ENCODE assay signal across 10 mouse cellular contexts in the genomic region with DNA sequence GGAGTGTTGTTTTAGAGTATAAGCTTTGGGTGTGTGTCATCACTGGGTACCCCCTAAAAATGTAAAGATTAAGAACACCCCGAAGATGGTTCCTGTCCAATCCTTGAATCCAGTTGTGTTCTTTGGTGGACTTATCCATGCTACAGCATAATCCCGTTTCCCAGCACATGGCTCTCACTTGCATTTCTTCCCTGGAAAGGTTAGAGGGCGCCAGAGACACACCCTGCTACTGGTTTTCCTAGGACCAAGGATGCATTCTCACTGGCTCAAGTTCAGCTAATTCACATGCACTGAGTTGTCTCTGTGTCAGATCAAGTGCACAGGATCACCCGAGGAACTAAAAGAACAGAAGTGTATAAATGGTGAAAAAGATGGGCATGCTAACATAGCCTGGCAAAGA. TPM values are rescaled to one million over a fixed set of nuclear protein-coding genes. Genes with fewer than 3 reads are reported as not detected.
DNase-seq lines count a peak whose midpoint lies in the region; ATAC-seq lines count a peak whose summit lies in the region.
"Had no signal": no experiment of that assay in that cellular context is flagged by ENCODE, and none has a peak within 500 bp of the region (broad histone marks: within the 10 kb centered on the region; RNA-seq: fewer than 3 reads in every experiment).

No protein-coding gene starts in this region.

- H3K27ac ChIP-seq in forebrain, embryonic 10.5 days, result no peak overlapping the region
- no peak overlapping the region for H3K27ac ChIP-seq in forebrain, embryonic 16.5 days (ENCODE audit: low read length)
- H3K27ac ChIP-seq: lung, embryonic 15.5 days had no signal

- peak; percentile 35 for DNase-seq in forebrain, embryonic 10.5 days (ENCODE audit: extremely low spot score, low spot score)
- DNase-seq in thymus, postnatal 0 days (ENCODE audit: low spot score), result peak; percentile 22
- no peak for DNase-seq in thymus, postnatal 4 days
- DNase-seq in frontal cortex, postnatal 36 days (ENCODE audit: low spot score in 2 of 2), result peak; percentile 23 to 55
- peak; percentile 12 for DNase-seq in layer of hippocampus, adult 9-10 months (ENCODE audit: low spot score)
- peak; percentile 14 for DNase-seq in naive thymus-derived CD4-positive, alpha-beta T cell, adult 2 months (ENCODE audit: low read depth)
- no peak for DNase-seq in urinary bladder, postnatal 36 days (ENCODE audit: low spot score in 2 of 2)

- H3K4me2 ChIP-seq in forebrain, embryonic 16.5 days (ENCODE audit: low read length), result no peak overlapping the region
- H3K4me2 ChIP-seq: lung, embryonic 15.5 days had no signal

- peaks cover 38% of the 10 kb centered on the region for H3K36me3 ChIP-seq in forebrain, embryonic 10.5 days (replicated peaks)
- no peaks in the 10 kb centered on the region for H3K36me3 ChIP-seq in forebrain, embryonic 16.5 days (ENCODE audit: control insufficient read depth, insufficient read depth)

- WGBS in forebrain, embryonic 10.5 days, result 35% methylated on average over 4 of the region's 4 CpGs
- 26% methylated on average over 4 of the region's 4 CpGs for WGBS in forebrain, embryonic 16.5 days

- H3K4me3 ChIP-seq in forebrain, embryonic 10.5 days, result no peak overlapping the region
- no peak overlapping the region for H3K4me3 ChIP-seq in forebrain, embryonic 16.5 days (replicated peaks; ENCODE audit: low read length)
- H3K4me3 ChIP-seq: erythroblast, embryonic 14.5 days; lung, embryonic 15.5 days had no signal

- peaks cover 25% of the 10 kb centered on the region for H3K4me1 ChIP-seq in forebrain, embryonic 10.5 days
- H3K4me1 ChIP-seq in forebrain, embryonic 16.5 days (replicated peaks; ENCODE audit: control insufficient read depth, insufficient read depth, low read length), result no peaks in the 10 kb centered on the region
- H3K4me1 ChIP-seq: lung, embryonic 15.5 days had no signal

- H3K9ac ChIP-seq in forebrain, embryonic 16.5 days (replicated peaks; ENCODE audit: low read depth, low read length), result no peak overlapping the region
- H3K9ac ChIP-seq: lung, embryonic 15.5 days had no signal

- ATAC-seq in forebrain, embryonic 16.5 days, result no peak

- H3K27me3 ChIP-seq in forebrain, embryonic 10.5 days (ENCODE audit: poor library complexity, severe bottlenecking), result no peaks in the 10 kb centered on the region
- no peaks in the 10 kb centered on the region for H3K27me3 ChIP-seq in forebrain, embryonic 16.5 days (replicated peaks; ENCODE audit: control insufficient read depth, insufficient read depth, low read length)
- H3K27me3 ChIP-seq: lung, embryonic 15.5 days had no signal

- H3K9me3 ChIP-seq in forebrain, embryonic 10.5 days, result no peaks in the 10 kb centered on the region
- no peaks in the 10 kb centered on the region for H3K9me3 ChIP-seq in forebrain, embryonic 16.5 days (ENCODE audit: control insufficient read depth, low read length)
- H3K9me3 ChIP-seq: lung, embryonic 15.5 days had no signal

RNA-seq across cellular contexts. Expression of gene Hal, which starts 1.9 kb away (rescaled TPM):
- 0.12 and 0.26 TPM in 2 replicates for polyA plus RNA-seq in forebrain, embryonic 10.5 days (2016; fragmentation: Nextera tagmentation; extraction: Ambion mirVana)
- polyA plus RNA-seq in forebrain, embryonic 16.5 days (2015; fragmentation: Nextera tagmentation; extraction: Ambion mirVana), result 0.13 TPM in 1 of 2 replicates, not detected in the other
- 4.2 and 5.5 TPM in 2 replicates for polyA plus RNA-seq in thymus, postnatal 0 days (2015; fragmentation: Nextera tagmentation; extraction: Ambion mirVana)
- polyA plus RNA-seq: erythroblast, embryonic 14.5 days; lung, embryonic 15.5 days had no signal

RNA-seq across cellular contexts. Expression of gene Lta4h, which starts 33.4 kb away (rescaled TPM):
- polyA plus RNA-seq in forebrain, embryonic 10.5 days (2016; fragmentation: Nextera tagmentation; extraction: Ambion mirVana), result 150 and 152 TPM in 2 replicates
- 104 and 108 TPM in 2 replicates for polyA plus RNA-seq in forebrain, embryonic 16.5 days (2015; fragmentation: Nextera tagmentation; extraction: Ambion mirVana)
- polyA plus RNA-seq in thymus, postnatal 0 days (2015; fragmentation: Nextera tagmentation; extraction: Ambion mirVana), result 261 and 264 TPM in 2 replicates

RNA-seq across cellular contexts. Expression of gene Amdhd1, which starts 53.2 kb away (rescaled TPM):
- polyA plus RNA-seq in forebrain, embryonic 10.5 days (2016; fragmentation: Nextera tagmentation; extraction: Ambion mirVana), result 0.24 and 0.28 TPM in 2 replicates
- polyA plus RNA-seq in forebrain, embryonic 16.5 days (2015; fragmentation: Nextera tagmentation; extraction: Ambion mirVana), result 0.10 and 0.16 TPM in 2 replicates
- 0.30 and 0.34 TPM in 2 replicates for polyA plus RNA-seq in thymus, postnatal 0 days (2015; fragmentation: Nextera tagmentation; extraction: Ambion mirVana)

RNA-seq across cellular contexts. Expression of gene Ccdc38, which starts 53.8 kb away (rescaled TPM):
- polyA plus RNA-seq in forebrain, embryonic 10.5 days (2016; fragmentation: Nextera tagmentation; extraction: Ambion mirVana), result 0.43 and 0.46 TPM in 2 replicates
- 0.43 and 0.44 TPM in 2 replicates for polyA plus RNA-seq in forebrain, embryonic 16.5 days (2015; fragmentation: Nextera tagmentation; extraction: Ambion mirVana)
- polyA plus RNA-seq in thymus, postnatal 0 days (2015; fragmentation: Nextera tagmentation; extraction: Ambion mirVana), result 0.27 and 0.50 TPM in 2 replicates
- polyA plus RNA-seq: erythroblast, embryonic 14.5 days had no signal

Comparison
In these comparisons a context has a peak if more than half of its experiments do, and no peak if none do; other contexts are left out.
1. DNase-seq: peak in forebrain, embryonic 10.5 days (single experiment), thymus, postnatal 0 days (single experiment), frontal cortex, postnatal 36 days (2 of 2), layer of hippocampus, adult 9-10 months (single experiment) and naive thymus-derived CD4-positive, alpha-beta T cell, adult 2 months (single experiment); none in thymus, postnatal 4 days (single experiment) and urinary bladder, postnatal 36 days (0 of 2).